Mouse (Mus musculus) brown adipose tissue, adult 24 weeks (tissue): ENCODE data around the gene Ephb2. TPM values are rescaled to one million over a fixed set of nuclear protein-coding genes. Genes with fewer than 3 reads are reported as not detected.

Experiments used
- H3K27ac ChIP-seq: fragments of 200-500 bp; replicated peaks from 2 replicates; pipeline ENCODE4 v1.5.1; 2012; ENCODE audit warnings: low read depth, mild to moderate bottlenecking, low read length
- H3K4me1 ChIP-seq: fragments of 200-500 bp; 2 replicates; pipeline ENCODE4 v1.6.1; 2012; ENCODE audit warnings: low read length, mixed read lengths; ENCODE audit not compliant: control insufficient read depth, insufficient read depth, insufficient read length
- H3K4me3 ChIP-seq: fragments of 200-500 bp; 2 replicates; pipeline ENCODE4 v1.5.1; 2012; ENCODE audit warnings: low read depth, mild to moderate bottlenecking, low read length, moderate library complexity; ENCODE audit not compliant: insufficient read depth
- polyA plus RNA-seq: library from polyadenylated mRNA; stranded (reverse); fragments of >200 nt; gene quantifications from 2 replicates; pipeline ENCODE4 v1.2.4, GENCODE M21; 2012; ENCODE audit not compliant: missing spikeins, insufficient read depth, insufficient read length

Gene Ephb2
- polyA plus RNA-seq, 1 experiment, result 1.5 TPM

DNA sequence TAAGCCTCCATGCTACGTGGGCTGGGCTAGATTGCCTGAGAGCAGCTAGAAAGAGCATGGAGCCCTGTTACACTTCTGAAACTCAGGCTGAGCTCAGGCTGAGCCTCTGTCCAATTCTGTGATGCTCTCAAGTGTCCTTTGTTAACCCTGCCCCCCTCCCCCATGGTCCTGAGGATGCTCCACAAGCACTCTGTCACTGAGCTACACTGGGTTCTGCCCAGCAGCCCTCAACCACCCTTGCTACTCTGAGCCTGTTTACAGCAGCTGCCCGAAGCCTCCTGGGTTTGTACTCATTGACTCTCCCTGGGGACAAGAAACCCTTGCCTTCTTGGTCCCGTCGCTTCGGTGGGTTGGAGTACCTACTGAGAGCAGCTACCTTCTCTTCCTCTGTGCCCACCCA lies 63.5 kb downstream of the Ephb2 start:
- Histone ChIP-seq H3K27ac (no peak overlapping the region), H3K4me3 (no peak overlapping the region), H3K4me1 (no peaks in the 10 kb centered on the region)

DNA sequence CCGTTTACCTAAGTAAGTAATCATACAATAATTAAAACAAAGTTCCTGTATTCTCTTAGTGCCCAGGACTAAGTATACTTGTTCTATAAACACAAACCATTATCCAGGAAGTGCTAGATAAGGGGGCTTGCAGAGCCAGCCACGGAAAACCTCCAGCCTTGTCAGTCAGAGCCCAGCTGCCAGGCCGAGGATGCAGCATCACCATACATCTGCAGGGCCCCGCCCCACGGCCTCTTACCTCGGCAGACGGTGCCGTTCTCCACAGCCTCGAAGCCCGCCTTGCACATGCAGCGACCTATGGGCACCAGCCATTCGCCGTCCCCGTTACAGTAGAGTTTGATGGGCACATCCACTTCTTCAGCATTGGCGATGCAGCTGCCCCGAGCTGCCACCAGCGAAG lies 65.1 kb downstream of the Ephb2 start:
- Histone ChIP-seq H3K4me3 (no peak overlapping the region), H3K4me1 (no peaks in the 10 kb centered on the region), H3K27ac (no peak overlapping the region)

DNA sequence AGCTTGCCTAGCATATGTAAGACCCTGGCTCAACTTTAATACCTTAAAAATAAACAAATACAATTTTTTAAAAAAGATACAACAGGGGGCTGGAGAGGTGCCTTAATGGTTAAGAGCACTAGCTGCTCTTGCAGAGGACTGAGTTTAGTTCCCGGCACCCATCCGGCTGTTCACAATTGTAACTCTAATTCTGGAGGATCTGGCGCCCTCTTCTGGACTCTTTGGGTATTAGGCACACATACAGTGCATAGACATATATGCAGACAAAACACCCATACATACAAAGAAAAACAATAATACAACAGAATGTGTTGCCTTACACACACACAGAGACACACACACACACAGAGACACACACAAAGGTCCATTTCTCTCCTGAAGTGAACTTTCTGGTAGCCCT lies 67.3 kb downstream of the Ephb2 start:
- no peak overlapping the region for H3K4me3 ChIP-seq
- no peaks in the 10 kb centered on the region for H3K4me1 ChIP-seq
- H3K27ac ChIP-seq, result no peak overlapping the region

DNA sequence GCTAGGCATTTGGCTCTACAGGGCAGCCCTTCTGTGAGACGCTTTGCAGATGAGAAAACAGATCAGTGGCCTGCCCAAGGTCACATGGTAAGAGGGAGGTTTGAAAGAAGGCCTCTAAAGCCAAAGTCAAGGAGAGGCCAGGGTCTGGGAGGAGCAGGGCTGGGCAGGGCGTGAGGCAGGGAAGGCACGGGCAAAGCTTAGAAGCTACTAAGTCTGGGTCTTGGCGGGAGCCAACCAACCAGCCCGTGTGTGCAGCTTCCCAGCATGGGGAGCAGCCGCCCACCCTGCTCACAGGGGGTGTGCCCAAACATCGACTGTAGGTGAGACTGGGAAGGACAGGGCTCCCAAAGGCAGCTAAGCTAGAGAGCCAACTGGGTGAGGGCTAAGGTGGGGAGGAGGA lies 70.7 kb downstream of the Ephb2 start:
- no peak overlapping the region for H3K27ac ChIP-seq
- H3K4me1 ChIP-seq, result no peaks in the 10 kb centered on the region
- no peak overlapping the region for H3K4me3 ChIP-seq

- no peak overlapping the region for H3K4me3 ChIP-seq
Measured at GRCm38 (mm10) chr4:136763349-136763748, 72.4 kb downstream of the Ephb2 start.

DNA sequence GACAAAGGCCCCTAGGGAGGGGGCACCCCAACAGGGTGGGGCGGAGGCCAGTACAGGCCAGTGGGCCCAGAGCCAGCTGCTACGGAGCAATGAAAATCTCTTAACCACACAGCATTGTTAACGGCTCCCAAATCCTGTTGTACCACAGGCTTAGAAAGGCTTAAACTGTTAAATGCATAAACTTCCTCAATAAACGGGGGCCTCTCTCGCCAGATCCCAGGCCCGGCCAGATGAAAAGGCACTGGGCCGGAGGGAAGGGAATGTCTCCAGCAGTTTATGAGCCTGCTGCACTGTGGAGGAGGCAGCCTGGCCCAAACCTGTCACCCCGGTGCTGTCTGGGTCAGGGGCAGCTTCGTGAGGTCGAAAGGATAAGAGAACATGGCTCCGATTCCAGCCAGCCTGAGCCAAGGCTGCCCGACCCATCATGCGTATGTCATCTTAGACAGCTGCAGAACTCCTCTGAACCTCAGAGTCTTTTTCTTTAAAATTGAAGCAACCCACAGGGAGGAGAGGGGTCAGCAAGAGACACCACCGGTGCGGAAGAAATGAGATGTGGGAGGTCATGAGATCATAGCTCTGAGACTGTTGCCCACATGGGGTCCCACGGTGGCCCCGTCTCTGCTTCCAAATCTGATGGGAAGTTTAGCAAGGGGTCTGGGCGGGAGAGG lies 73.9 kb downstream of the Ephb2 start:
- H3K4me3 ChIP-seq, result no peak overlapping the region
- H3K27ac ChIP-seq, result no peak overlapping the region
- H3K4me1 ChIP-seq, result no peaks in the 10 kb centered on the region

More at GRCm38 (mm10) chr4:136763349-136763748, 72.4 kb downstream of the Ephb2 start:
- Histone ChIP-seq H3K4me1 (no peaks in the 10 kb centered on the region), H3K27ac (no peak overlapping the region)

- Histone ChIP-seq H3K27ac (no peak overlapping the region), H3K4me3 (no peak overlapping the region), H3K4me1 (no peaks in the 10 kb centered on the region)
Measured at GRCm38 (mm10) chr4:136760882-136761281, 74.9 kb downstream of the Ephb2 start.

DNA sequence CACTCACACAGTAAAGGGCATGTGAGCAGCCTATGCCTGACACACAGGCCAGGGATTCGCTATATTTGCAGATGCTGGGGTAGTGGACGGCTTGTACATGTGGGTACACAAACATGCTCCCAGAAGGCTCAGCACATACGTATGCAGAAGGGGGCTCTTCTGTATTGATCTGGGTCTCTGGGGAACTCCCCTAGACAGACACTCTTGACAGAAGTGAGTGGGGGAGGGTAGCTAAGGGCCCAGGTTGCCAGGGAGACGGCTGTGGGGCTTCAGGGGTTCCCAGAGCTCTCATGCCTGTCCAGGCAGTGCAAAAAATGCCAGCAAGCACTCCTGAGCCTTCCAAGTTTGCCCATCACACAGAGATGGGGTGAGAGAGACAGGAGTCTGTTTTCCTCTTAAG lies 78.7 kb downstream of the Ephb2 start:
- Histone ChIP-seq H3K27ac (no peak overlapping the region), H3K4me3 (no peak overlapping the region), H3K4me1 (no peaks in the 10 kb centered on the region)

GRCm38 (mm10) chr4:136756486-136756885 lies 79.3 kb downstream of the Ephb2 start:
- no peak overlapping the region for H3K27ac ChIP-seq
- H3K4me3 ChIP-seq, result no peak overlapping the region
- H3K4me1 ChIP-seq, result no peaks in the 10 kb centered on the region

DNA sequence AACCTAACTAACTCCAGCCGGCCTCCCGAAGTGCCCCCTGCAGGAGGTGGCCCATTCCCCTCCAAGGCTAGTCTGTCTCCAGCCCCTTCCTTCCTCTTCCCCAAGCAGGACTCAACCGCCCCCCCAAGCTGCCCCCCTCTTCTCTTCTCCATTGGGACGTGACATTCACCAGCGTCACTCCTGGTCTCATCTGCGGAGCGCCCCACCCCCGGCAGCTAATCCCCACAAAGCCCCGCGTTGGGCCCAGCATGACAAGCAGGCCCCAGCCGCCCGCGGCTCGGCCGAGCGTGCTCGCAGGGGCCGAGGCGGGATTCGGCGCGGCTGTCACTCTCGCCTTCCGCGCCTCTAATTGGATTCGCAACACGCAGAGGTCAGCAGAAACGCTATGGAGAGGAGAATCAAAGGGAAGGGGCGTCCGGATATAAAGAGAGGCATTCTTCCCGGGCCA lies 80.4 kb downstream of the Ephb2 start:
- no peak overlapping the region; the same call in 1 of the 2 replicates for H3K4me3 ChIP-seq
- no peak overlapping the region for H3K27ac ChIP-seq
- H3K4me1 ChIP-seq, result no peaks in the 10 kb centered on the region

DNA sequence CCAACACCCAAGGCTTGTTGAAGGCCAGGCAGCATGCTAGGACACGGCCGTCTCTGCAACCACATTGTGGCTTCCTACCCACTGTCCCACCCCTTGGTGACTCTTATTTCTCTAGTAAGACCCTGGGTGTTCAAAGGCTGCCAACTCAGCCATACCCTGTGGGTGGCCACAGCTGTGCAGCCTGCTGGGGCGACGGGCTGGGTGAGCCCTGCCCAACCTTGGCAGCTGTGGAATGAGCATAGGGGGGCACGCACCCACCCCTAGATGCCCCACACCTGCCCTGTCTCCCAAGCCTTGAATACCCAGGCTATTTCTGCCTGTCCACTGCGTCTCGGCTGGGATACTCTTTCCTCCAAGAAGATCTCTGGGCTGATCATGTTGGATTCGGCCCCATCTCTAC lies 81.5 kb downstream of the Ephb2 start:
- Histone ChIP-seq H3K4me1 (no peaks in the 10 kb centered on the region), H3K4me3 (no peak overlapping the region), H3K27ac (no peak overlapping the region)

- no peaks in the 10 kb centered on the region for H3K4me1 ChIP-seq
- H3K4me3 ChIP-seq, result no peak overlapping the region
- H3K27ac ChIP-seq, result no peak overlapping the region
Measured at GRCm38 (mm10) chr4:136751355-136752020, 84.3 kb downstream of the Ephb2 start.

- Histone ChIP-seq H3K27ac (no peak overlapping the region), H3K4me3 (no peak overlapping the region), H3K4me1 (no peaks in the 10 kb centered on the region)
Measured at GRCm38 (mm10) chr4:136750578-136751338, 85.0 kb downstream of the Ephb2 start.

GRCm38 (mm10) chr4:136749851-136750577 lies 85.8 kb downstream of the Ephb2 start:
- no peak overlapping the region for H3K4me3 ChIP-seq
- no peaks in the 10 kb centered on the region for H3K4me1 ChIP-seq
- H3K27ac ChIP-seq, result no peak overlapping the region

DNA sequence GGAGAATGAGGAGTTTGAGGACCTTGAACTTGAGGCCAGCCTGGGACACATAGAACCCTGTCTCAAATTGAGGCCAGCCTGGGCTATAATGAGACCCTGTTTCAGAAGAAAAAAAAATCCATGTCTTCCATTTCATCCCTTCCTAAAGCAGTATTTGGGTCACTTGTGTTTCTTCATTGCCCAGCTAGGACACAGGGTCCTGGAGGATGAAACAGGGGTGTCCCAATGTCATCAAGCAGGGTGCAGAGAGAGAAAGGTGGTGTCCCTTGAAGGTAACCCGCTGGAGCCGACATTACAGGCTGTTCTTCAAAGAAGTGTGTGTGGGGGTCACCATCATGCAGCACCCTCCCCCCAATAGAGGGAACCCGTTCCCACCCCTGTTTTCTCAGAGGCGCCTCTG lies 86.4 kb downstream of the Ephb2 start:
- no peak overlapping the region for H3K27ac ChIP-seq
- no peaks in the 10 kb centered on the region for H3K4me1 ChIP-seq
- no peak overlapping the region for H3K4me3 ChIP-seq
